Mouse (Mus musculus) gonadal fat pad, adult 2 months (tissue): Measurements from ENCODE around the gene Gabrb3. TPM values are rescaled to one million over a fixed set of nuclear protein-coding genes. Genes with fewer than 3 reads are reported as not detected.

Experiments
- DNase-seq: peaks from one replicate; pipeline ENCODE4 v3.0.0-alpha.2; 2012; ENCODE audit warnings: low read depth
- polyA plus RNA-seq: library from polyadenylated mRNA; depleted of rRNA; stranded (reverse); fragments of >200 nt; gene quantifications from 2 replicates; pipeline ENCODE4 v1.2.3, GENCODE M21; 2012

Gabrb3 gene
- polyA plus RNA-seq, 1 experiment = 0.03 TPM

DNA sequence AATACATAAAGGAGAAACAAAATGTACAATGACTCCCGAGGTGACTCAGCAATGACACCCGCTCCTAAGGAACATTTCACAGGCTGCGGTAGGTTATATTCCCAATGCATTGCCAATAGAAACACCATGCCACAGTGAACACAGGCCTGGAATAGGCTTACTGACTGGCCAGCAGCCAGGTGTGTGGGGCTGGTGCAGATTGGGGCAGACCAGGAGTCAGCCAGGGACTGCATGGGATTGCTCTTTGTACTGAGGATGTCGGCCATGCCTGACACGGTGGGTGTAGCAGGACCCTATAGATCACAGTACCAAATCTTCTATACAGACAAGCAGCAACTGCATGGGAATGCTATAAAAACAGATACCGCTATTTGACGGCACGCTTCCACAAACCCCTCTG lies 110.5 kb downstream of the Gabrb3 start:
- no peak for DNase-seq

DNA sequence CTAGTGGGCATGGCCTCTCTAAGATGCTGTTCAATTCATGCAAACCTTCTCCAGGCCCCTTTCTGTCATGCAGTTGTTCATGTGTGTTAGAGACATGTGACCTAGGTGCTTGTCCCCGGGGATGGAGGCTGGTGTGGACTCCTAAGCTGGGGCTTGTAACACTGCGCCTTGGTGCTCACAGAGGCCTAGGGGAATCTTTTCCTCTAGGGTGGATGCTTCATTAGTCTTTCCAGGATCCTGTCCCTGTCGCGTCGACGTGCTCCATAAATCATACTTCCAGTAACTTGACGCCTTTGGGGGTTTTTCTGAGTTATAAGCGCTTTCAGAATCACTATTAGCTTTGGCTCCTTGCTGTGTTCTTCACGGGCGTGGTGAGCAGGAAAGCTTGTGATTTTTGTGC lies 113.2 kb downstream of the Gabrb3 start:
- DNase-seq = no peak

DNA sequence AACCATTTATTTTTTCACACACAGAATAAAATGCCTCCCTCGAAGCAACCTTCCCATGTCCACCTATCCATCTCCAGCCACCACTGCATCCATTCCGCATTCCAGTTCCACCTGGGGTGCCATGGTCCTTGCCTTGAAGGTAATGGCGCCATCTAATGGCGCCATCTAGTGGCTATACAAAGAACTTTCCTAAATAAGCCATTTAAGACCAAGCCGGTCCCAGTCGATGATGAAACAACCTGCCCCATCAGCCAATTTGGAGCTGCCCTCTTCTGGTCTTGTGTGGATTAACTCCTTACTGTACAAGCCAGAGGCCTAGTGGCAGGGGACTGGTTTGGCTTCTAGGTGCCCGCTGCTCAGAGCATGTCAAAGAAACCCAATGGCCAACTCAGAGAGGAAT lies 119.1 kb downstream of the Gabrb3 start:
- no peak for DNase-seq

DNA sequence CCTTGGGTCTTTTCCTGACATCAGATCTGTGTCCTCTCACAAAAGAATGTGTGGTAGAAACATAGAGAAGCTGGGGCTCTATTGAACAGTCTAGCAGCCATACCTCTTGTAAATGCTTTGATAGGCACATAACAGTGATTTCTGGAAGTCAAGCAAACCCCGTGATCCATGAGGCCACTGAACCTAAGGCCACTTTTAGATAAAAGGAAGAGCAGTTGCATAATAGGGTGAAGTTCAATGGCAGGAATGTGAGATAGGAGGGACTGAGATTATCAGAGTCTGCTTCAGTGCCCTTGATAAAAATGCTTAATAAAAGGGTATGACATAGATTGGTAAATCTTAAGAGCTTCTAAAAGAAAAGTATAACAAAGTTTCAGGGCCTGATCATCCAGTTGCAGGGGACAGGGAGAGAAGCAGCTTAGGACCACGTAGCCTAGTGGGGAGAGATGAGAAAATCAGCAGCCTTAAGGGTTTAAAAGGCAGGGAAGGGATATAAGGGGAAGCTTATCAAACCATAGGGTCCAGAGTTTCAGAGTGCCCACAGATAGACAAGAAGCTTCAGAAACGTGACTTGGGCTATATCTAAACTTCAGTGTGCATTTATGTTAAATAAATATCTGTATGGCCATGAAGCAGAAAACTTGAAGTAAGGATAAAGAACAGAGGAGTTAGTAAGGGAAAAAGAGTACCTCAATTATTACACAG lies 141.4 kb downstream of the Gabrb3 start:
- no peak for DNase-seq

DNA sequence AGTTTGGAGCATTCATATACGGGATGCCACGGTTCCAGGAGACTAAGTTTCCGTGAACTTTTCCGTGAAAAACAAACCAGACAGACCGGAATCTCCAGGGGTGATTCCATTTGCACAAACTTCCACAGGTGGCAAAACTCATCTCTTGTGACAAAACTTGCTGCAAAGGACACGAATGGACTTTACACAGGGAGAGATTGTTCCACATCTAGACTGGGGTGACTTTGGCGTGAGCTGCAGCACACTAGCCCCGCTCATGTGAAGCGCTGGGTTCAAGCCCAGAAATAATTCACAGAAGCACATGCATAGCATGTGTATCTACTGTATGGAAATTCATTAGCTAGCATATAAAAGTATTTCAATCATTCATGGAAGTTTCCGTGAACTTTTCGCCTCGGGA lies 144.9 kb downstream of the Gabrb3 start:
- no peak for DNase-seq

DNA sequence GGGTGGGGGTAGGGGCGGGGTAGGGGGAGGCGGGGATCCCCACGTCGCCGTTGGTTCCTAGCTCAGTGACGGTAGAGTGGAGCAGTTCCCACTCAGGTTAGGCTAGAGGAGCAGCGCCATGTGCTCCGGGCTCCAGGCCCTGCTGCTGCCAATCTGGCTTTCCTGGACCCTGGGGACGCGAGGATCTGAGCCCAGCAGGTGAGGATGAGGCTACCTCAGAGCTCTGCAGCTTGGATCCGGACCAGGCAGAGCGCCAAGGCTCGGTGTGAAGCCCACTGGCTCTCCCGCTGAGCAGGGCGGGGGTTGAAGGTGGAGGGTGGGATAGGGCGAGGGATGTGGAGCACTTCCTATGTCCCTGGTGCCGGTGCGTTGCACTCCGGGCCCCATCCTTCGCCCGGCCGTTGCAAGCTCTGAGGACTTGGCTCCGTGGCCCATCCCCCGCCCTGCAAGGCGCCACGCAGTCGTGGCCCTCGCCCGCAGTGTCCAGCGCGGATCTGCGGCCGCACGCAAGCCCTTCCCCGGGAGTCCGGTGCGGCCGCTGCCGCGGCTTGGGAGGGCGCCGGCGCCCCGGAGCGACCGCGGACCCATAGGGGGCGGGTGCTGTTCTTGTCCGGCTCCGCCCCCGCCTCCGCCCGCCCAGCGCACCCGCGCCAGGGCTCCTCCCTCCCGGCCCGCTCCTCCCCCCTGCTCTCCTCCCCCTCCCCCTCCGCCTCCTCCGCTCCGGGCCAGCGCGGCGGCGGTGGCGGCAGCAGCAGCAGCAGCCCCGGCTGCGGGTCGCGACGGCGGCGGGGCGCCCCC lies 171.2 kb downstream of the Gabrb3 start:
- DNase-seq = no peak

DNA sequence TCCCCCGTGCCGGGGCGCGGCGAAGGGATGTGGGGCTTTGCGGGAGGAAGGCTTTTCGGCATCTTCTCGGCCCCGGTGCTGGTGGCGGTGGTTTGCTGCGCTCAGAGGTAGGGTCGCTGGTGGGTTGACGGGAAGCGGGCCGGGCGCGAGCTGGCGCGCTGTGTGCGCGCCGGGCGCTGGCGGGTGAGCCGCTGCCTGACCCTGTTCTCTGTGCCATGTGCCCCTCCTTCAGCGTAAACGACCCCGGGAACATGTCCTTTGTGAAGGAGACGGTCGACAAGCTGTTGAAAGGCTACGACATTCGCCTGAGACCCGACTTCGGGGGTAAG lies 171.7 kb downstream of the Gabrb3 start:
- no peak for DNase-seq

DNA sequence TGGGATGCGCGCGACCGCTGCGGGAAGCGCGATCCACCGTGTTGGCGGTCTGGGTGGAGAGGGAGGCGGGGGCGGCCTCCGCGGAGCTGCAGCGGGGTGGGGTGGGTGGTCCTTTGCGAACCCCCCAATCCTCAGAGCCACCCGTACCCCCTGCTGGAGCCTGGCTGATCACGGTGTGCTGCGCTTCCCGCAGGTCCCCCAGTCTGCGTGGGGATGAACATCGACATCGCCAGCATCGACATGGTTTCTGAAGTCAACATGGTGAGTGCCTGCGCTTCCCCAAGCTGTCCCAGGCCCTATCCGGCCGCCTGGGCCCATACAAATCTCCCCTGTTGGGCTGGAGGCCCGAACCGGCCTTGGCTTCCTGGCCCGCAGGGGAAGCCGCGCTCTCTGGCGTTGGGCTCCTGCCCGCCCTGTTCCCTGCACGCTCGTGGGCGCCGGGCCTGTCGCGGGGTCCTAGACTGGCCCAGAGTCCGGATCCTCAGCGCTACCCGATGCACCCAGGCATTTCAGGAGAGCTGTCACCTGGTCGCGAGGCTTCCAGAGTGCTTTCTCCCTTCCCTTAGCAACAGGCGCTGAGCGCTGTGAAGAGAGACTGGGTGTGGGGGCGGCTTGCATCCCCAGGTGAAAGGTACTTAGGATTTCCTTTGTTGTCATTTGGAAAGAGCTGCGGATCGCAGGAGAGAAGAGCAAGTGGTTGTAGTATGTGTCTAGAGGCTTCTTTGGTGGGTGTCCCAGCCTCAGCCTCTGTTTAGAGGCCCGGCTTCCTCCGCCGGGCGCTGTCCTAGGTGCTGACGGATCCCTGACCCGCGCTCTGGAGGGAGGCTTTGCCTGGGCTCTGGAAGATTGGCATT lies 172.3 kb downstream of the Gabrb3 start:
- no peak for DNase-seq

DNA sequence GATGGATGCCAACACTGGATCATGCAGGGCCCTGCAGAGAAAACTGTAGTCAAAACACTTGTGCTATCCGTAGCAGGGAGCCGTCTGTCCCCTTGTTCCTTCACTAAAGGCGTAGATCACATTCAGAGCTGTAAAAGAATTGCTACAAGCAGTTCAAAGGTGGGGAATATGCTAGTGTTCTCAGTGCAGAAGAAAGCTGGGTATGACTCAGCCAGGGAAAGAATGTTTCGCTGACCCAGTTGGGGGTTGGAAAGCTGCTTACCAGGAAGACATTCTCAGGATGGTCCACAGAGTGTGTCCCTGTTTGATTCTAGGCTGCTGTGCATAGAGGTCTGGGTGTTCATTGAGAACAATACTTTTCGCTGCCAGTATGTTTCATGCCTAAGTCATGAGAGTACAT lies 177.8 kb downstream of the Gabrb3 start:
- no peak for DNase-seq

DNA sequence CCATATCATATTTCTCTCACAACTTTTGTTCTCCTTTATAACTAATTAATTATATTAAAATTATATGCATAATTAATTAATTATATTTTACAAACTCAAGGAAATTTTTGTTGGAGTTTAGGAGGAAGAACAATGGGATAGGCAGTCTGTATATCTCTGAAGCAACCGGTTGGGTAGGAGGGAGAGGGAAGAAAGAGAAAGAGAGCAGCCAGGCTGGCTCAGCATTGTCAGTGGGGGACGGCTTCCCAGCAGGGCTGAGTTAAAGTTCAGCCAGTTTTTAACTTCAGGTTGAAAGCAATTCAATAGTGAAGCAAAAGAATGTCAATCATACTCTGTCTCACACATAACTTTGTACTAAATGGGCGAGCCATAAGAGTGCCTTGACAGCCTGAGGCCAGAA lies 199.2 kb downstream of the Gabrb3 start:
- DNase-seq = no peak

DNA sequence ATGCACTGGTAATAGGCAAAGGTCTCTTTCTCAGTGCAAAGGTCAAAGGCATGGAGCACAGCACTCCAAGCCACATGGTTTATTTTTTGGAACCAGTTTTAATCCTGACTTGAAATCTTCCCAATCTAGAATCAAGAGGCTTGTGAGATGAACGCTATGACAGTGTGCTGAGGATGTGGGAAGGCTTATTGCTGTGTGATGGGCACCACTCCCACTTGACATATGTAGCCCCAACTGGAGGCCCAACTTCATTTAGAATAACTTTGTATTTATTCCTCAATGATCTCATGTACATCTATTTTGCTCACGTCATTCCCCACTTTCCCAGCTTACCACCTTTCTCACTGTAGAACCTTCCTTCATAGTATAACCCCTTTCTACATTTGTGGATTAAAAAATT lies 200.5 kb downstream of the Gabrb3 start:
- no peak for DNase-seq

DNA sequence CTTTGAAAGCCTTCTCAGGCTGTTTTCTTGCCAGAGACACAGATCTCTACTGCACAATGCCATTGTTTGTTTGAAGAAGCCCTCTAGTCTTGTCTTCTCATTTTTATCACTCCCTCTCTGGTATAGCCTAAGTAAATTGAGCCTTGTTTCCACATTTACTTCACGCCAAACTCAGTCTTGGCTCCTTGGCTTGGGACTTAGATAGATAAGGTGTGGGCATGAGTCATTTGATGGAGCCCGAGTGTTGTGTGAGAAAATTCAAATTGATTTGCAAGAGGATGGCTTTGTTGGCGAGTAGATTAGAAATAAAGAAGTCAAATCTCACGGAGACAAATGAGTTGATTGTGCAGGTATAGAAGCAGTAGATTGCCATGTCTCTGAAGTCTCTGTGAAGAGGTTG lies 204.2 kb downstream of the Gabrb3 start:
- no peak for DNase-seq

DNA sequence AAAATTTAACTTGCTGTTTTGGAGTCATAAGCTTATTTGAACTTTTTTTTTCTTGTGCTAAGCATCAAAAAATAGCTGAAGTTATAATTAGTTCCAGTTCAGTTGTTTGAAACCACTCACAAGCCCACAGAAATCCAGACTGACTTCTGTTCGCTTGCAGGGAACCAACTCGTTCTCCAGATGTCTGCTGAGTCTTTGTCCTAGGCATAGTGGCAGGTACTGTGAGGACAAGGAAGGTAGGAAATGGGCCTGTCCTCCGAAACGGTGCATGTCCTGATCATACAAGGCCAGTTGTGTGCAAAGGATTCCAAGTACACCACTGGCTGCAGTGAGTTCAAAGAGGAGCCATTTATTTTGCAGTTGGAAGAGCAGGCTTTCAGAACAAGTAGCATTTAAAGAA lies 215.5 kb downstream of the Gabrb3 start:
- no peak for DNase-seq

DNA sequence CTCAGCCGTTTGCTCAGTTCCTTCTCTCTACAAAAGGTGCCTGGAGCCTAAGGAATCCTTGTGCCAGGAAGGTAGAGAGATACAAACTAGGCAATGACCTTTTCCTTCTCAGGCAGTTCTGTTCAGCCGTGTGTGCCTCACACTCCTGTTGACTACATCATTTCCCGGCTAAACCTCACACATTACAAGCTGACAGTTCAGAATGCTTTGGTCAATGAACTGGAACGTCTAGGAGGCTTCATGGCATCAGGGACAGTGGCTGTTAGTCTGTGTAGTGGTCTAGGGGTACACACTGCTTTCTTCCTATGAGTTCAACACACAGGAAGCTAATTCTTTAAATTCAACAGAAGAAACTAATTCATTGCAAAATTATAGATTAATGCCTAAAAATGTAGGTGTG lies 216.2 kb downstream of the Gabrb3 start:
- DNase-seq = no peak

DNA sequence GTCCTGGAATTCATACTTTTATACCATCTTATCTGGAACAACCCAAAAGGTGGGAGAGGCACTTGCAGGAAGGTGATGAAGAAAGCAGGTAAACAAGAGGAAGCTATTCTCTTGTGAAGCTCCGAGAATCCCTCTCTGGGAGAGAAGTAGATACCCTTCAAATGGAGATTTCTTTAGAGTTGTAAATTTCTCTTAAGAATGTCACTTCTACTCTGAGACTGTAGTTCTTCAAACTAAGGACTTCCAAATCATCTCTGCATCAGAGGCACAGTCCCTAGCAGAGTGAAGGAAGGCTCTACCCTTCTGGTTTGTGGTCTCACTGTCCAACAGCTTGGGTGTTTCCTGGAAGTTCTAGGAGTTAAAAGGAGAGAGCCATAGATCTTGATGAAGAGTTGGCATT lies 221.3 kb downstream of the Gabrb3 start:
- no peak for DNase-seq

DNA sequence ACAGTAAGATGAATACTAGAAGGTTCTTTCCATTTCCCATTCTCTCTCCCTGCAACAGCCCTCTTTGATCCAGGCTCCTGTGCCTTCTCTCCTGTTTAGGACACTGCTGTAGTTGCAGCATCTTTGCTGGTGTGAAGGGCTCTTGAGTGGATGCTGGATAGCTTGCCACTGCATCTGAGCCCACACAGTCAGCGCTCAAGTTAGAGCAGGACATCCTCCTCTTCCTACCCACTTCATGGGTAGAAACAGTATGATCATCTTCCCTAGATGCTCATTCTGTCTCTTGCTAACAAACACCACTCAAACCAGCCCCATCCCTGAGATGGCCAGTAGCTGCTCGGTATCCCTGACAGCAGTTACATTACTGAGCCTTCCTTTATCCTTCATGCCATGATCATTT lies 227.9 kb downstream of the Gabrb3 start:
- no peak for DNase-seq

DNA sequence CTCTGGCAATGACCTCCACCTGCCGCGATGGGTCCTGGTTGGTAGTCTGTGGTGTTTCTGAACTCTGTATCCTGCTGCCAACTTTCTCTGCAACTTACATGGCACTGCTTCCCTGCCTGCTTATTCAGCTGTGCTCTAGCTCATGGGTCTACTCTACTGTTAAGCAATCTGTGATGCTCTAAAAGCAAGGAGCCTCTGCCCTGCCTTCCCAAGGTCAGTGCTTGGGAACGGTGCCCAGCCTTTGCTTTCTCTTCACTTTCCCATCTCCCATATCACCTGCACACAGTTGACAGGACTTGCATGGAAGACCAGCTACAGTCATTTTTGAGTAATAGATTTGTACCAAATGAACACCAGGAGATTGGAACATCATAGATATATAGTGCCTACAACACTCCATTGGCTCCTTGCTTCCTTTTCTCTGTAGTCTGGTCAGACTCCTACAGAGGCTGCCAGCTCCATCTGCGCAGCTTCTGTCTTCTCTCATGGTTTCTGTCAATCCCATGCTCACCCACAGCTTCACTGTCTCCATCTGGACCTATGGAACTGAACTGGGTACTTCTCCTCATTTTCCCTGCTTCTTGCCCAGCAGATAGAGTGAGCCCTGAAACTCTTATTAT lies 228.8 kb downstream of the Gabrb3 start:
- no peak for DNase-seq

DNA sequence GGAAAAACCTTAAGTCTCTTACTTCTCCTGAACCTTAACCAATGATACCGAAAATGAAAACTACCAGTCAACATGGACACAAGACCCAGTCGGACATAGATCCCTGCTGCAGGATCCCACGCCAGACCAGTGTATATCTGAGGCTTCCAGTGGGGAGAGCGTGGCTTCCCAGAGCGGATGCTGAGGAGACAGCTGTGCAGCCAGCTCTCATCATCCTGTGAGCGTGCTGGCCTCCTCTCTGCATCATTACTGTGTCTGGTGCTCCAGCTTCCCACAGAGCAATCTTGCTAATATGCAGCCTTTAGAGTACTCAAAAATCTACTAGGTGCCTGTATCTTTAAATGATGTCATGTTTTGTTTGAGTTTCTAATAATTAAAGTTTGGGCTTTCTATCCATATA lies 257.9 kb downstream of the Gabrb3 start:
- DNase-seq = no peak

DNA sequence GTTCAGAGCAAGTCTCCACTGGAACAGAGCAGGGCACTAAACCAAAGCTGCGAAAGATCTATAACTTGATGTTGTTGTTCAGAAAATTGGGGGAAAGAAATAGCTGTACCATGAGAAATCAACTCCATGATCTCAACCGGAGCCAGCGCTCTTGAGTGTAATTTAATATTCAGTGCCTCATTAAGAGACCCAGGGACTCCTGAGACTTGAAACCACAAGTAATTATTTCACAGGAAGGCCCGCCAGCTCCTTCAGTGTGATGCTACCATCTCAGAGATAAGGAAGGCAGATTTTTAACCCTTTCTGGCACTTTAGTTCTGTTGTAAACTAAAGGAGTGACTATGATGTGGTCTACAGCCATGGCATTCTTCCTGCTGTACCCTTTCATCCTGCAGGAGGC lies 270.3 kb downstream of the Gabrb3 start:
- no peak for DNase-seq

DNA sequence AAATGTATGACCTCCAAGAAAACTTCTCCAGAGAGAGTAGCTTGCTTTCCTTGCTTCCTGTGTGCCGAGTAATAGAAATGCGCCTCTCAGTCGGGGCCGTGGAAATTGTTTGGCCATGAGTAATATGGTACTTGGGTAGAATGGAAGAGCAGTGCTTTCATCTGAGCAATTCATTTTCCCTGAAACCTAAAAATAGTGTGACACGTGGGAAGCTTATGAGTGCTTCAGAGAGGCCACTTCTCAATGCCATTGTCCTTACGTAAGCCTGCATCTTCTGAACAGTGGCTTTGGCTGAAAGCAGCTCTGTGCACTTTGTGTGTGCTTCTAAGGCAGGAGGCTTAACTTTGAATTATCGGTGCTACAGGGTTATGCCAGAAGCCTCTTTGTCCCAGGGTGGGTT lies 280.9 kb downstream of the Gabrb3 start:
- no peak for DNase-seq

DNA sequence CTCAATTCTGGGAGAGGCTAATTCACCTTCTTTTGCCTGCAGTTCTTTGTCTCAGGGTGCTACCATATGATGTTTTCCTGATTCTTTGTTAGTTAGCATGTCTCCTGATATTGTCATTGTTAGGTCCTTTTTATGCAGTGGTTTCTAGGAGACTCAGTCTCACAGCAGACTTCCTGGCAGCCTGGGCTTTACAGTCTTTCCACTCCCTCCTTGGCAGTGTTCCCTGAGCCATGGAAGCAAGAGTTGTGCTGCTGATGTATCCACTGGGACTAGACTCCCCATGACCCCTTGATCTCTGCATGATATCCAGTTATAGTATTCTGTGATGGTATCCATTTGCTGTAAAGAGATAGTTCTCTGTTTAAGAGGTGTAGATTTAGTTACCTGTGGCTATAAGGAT lies 281.6 kb downstream of the Gabrb3 start:
- DNase-seq = no peak

DNA sequence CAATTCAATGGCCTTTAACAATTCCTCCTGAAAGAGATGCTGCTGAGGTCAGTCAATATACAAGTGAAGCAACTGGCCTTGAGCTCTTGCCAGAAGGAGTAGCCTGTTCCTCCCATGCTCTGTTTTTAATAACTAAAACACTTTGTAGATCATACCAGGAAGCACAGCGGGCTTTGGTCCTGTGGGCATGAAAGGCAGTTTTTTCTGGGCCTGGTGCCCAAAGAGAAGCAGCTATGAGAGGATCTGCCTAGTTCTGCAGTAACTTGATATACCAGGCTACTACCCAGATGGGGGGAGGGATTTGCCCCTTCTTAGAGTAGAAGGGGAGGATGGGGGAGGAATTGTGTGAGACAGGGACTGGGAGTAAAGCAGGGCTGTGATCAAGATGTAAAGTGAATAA lies 284.1 kb downstream of the Gabrb3 start:
- DNase-seq = no peak
